Mouse (Mus musculus) bone marrow macrophage, adult 2 months (primary cell): Measurements from ENCODE around the gene Nsg1.

Source experiments
- CTCF ChIP-seq: IDR thresholded peaks from 2 replicates; pipeline ENCODE4 v1.5.1; 2012; ENCODE audit warnings: low read depth, mild to moderate bottlenecking, low read length, moderate library complexity
- POLR2A ChIP-seq: IDR thresholded peaks from 2 replicates; pipeline ENCODE4 v1.6.1; 2012; ENCODE audit warnings: mild to moderate bottlenecking, low read depth, low read length, borderline replicate concordance

DNA sequence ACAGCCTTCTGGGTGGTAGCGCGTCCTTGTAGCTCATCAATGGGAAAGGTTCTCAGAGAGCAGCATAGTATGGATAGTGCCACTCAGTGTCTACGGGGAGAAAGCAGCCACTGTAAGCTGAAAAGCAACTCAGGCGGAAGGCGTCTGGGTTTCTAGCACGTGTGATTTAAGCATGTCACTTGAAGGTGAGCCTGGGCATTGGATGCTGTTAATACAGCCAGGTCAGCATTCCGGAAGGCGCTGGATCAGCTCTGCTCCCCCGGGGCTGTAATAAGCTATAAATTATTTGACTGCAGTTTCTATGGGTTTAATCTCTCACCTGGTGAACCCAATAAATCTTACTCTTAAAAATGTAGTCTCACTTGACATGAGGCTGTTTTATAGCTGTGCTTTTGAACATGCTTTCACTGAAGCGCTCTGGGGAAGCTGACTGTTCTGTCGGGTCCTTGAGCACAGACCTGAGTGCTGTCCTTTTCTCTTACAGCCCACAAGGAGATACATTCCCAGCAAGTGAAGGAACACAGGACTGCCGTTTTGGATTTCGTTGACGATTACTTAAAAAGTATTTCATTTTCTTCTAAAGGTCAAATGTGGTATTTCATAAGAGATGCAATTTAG, 53.5 kb downstream of the Nsg1 start:
- TF ChIP-seq CTCF, result no peak
- TF ChIP-seq POLR2A, result no peak
